Mouse (Mus musculus): ENCODE data around the gene Tmod3.
"Not testable (repeated sequence)": the region's sequence is repeated elsewhere in the genome, so short reads cannot be mapped to it uniquely, and the experiment has no call there.

Gene Tmod3

GRCm38 (mm10) chr9:75558360-75558759 is 1.1 kb downstream of the Tmod3 start:
- no peak for DNase-seq (ENCODE audit: extremely low spot score, low read depth, low spot score)

DNA sequence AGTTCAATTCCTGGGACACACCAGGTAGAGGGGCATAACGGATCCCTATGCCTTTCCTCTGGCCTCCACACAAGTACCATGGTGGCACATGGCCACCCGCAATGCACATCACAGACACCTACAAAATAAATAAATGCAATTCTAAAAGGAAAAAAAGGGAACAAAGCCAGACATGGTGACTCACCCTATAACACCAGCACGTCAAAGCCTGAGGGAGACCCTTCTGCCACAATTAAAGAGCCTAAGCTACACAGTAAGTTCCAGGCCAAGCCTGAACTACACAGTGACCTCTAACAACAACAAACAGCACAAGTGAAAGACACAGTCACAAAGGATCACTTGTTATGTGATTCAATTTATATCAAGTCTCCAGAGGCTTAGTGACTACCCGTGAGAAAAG is 5.7 kb downstream of the Tmod3 start:
- no peak for DNase-seq (ENCODE audit: extremely low spot score, low read depth, low spot score)

GRCm38 (mm10) chr9:75551342-75551741 is 8.1 kb downstream of the Tmod3 start:
- no peak for DNase-seq (ENCODE audit: extremely low spot score, low read depth, low spot score)

GRCm38 (mm10) chr9:75549010-75549409 is 10.4 kb downstream of the Tmod3 start:
- DNase-seq (ENCODE audit: extremely low spot score, low read depth, low spot score): no peak

DNA sequence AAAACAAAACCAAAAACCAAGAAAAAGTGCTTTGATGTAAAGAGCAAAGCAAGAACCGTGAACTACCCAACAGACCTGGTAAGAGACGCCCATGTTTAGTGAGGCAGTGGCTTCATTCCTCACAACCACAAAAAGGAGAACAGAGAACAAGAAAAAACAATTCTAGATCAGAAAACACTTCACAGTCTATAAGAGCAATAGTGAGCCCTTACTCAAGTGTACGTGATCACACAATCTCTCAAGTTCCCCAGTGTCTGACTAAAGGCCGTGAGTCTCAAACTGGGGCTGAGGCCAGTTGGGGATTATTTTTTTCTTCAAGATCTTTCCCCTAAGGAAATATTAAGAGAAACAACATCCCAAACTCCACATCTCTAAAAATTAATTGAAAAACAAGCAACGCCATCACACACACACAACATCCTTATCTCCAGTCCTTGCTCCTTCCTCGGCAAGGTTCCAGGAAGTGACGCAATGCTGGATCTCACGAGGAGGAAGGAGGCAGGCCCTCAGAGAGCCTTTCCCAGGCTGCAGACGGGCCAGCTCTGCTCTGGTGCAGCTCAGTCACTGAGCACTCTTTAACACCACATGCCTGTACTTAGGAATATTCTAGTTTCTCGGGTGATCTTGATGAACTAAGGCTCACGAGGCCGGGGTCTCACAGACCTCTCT is 12.4 kb downstream of the Tmod3 start:
- DNase-seq (ENCODE audit: extremely low spot score, low read depth, low spot score): no peak

GRCm38 (mm10) chr9:75545514-75545913 is 13.9 kb downstream of the Tmod3 start:
- no peak for DNase-seq (ENCODE audit: extremely low spot score, low read depth, low spot score)

- no peak for DNase-seq (ENCODE audit: extremely low spot score, low read depth, low spot score)
Measured at GRCm38 (mm10) chr9:75541497-75541896, 18.0 kb downstream of the Tmod3 start.

GRCm38 (mm10) chr9:75536422-75536821 is 23.0 kb downstream of the Tmod3 start:
- DNase-seq (ENCODE audit: extremely low spot score, low read depth, low spot score): no peak

DNA sequence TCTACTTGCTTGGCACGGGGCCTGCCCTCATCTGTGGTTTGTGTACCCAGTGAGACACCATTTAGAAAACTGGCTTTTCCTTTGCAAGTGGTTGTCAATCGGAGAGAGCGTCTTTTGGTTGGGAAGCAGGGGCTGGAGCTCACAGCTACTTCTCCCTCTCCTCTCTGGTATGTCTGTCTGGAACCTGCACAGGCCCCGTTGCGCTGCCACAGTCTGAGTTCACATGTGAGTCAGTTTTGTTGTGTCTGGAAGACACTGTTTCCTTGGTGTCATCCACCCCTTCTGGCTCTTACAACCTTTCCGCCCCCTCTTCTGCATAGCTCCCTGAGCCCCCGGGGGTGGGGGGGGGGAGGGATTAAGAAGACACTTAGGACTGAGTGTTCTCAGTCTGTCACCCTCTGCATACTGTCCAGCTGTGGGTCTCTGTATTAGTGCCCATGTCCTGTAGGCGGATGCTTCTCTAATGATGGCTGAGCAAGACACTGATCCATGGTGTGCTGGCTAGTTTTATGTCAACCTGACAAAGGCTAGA is 25.0 kb downstream of the Tmod3 start:
- DNase-seq (ENCODE audit: extremely low spot score, low read depth, low spot score): no peak

GRCm38 (mm10) chr9:75532989-75533388 is 26.5 kb downstream of the Tmod3 start:
- DNase-seq (ENCODE audit: extremely low spot score, low read depth, low spot score): not testable (repeated sequence)

DNA sequence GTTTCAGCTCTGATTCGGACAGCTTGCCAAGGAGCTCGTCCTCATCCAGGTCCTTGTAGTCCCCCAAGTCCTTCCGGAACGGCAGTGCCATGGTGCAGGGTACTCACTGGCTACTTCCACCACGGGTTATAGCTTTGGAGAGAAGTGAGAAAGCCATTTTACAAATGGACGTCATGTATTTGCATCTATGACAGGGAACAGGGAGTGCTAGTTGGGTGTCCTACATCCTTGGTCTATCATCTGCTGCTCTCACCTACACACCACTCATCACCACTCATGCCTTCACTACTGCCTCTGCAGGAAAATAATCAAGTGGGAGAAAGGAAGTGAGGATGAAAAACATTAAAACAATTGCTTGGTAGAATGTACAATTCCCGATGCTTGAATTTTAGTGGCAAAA is 27.0 kb downstream of the Tmod3 start:
- DNase-seq (ENCODE audit: extremely low spot score, low read depth, low spot score): no peak

DNA sequence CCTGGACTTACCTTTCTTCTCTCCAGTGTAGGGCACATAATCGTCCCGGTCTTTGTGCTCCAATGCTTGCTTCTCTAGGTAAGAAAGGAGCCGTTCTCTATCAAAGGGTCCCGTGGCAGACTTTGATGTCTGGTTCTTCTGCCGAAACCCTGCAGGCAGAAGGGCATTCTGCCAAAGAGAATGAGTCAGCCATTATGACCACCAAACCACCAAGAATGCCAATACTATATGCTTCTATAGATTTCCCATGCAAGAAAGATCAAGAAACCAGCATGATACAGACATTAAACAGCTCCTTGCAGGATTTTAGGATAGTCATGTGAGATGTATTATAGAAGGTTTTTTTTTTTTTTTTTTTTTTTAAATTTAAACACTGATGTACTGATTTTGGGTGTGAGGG is 30.1 kb downstream of the Tmod3 start:
- no peak for DNase-seq (ENCODE audit: extremely low spot score, low read depth, low spot score)

GRCm38 (mm10) chr9:75528096-75528495 is 31.4 kb downstream of the Tmod3 start:
- DNase-seq (ENCODE audit: extremely low spot score, low read depth, low spot score): no peak

- DNase-seq (ENCODE audit: extremely low spot score, low read depth, low spot score): no peak
Measured at GRCm38 (mm10) chr9:75527368-75528059, 31.9 kb downstream of the Tmod3 start.

GRCm38 (mm10) chr9:75523646-75524045 is 35.8 kb downstream of the Tmod3 start:
- DNase-seq (ENCODE audit: extremely low spot score, low read depth, low spot score): no peak

DNA sequence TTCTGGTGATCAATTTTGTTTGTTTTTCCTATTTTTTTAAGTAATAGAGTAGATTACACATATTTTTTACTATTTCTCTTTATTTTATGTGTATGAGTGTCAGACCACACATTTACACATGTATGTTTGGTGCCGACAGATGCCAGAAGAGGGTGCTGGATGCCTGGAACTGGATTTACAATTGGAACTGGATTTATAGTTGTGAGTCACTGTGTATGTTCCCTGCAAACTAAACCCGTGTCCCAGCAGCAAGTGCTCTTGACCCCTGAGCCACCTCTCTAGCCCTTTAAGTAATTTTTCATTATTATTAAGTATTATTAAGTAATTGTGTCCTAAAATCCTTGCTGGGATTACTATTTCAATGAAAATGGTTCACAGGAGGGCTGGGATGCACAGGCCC is 37.2 kb downstream of the Tmod3 start:
- no peak for DNase-seq (ENCODE audit: extremely low spot score, low read depth, low spot score)

- DNase-seq (ENCODE audit: extremely low spot score, low read depth, low spot score): no peak
Measured at GRCm38 (mm10) chr9:75521788-75522187, 37.7 kb downstream of the Tmod3 start.

DNA sequence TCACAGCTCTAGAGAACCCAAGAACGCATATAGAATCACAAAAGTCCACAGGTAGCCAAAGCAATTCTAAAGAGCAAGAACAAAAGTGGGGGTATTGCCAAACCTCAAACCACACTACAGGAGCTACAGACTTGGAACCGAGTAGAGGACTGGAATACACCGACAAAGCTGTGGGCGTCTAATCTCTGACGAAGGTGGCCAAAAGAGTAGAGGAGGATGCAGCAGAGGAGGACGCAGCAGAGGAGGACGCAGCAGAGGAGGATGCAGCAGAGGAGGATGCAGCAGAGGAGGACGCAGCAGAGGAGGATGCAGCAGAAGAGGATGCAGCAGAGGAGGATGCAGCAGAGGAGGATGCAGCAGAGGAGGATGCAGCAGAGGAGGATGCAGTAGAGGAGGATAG is 38.5 kb downstream of the Tmod3 start:
- DNase-seq (ENCODE audit: extremely low spot score, low read depth, low spot score): no peak

GRCm38 (mm10) chr9:75517751-75518150 is 41.7 kb downstream of the Tmod3 start:
- DNase-seq (ENCODE audit: extremely low spot score, low read depth, low spot score): no peak

DNA sequence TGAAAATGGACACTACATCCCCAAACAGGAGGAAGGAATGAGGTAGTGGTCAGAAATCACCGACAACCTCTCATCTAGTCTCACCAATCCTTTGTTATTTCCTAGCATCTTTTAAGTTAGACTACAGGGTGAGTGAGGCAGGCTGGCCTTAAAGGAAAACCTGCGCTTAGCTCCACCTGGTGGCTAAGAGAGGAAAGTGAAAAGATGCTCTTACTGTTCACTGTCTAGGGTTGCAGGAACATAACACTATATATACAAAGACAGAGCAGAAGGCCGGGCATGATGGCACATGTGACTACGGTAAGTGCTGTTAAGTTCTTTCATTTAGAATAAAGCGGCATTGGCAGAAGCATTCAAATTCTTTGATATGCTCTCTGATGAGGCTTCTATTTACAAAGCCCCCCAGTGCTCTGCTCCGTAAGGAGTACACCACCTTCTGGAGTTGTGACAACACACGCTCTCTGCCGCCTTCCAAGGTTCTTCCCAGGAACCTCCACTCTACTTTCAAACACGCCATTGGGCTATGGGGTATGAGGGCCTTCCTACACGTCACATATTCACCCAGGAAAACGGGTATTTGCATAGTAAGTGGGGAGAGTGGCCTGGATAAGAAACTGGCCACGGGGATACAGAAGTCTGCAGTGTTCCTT is 43.9 kb downstream of the Tmod3 start:
- no peak for DNase-seq (ENCODE audit: extremely low spot score, low read depth, low spot score)

GRCm38 (mm10) chr9:75511236-75511939 is 48.1 kb downstream of the Tmod3 start:
- no peak for DNase-seq (ENCODE audit: extremely low spot score, low read depth, low spot score)

All from hindlimb bud, embryonic 11.5 days (tissue).